Mouse (Mus musculus): ENCODE data around the gene Plekhh3. TPM values are rescaled to one million over a fixed set of nuclear protein-coding genes. Genes with fewer than 3 reads are reported as not detected.
A peak's percentile ranks its signal among the peaks of the same experiment; 100 is the strongest.
"Not testable (repeated sequence)": the region's sequence is repeated elsewhere in the genome, so short reads cannot be mapped to it uniquely, and the experiment has no call there.

The Plekhh3 gene
- polyA plus RNA-seq, 1 experiment from 2014 or later: 11.8 TPM

GRCm38 (mm10) chr11:101164351-101164665 is 6.8 kb downstream of the Plekhh3 start:
- WGBS: 2% methylated on average over 21 of the region's 21 CpGs

GRCm38 (mm10) chr11:101163476-101164350 is 7.4 kb downstream of the Plekhh3 start:
- Histone ChIP-seq H3K27ac (peak overlapping the region; percentile 40; the same call in 1 of the 2 replicates), H3K27me3 (ENCODE audit: insufficient read depth, poor library complexity, severe bottlenecking) (peaks cover 88% of the 10 kb centered on the region), H3K4me1 (replicated peaks) (peaks cover 45% of the 10 kb centered on the region), H3K9me3 (no peaks in the 10 kb centered on the region), H3K36me3 (peaks cover 52% of the 10 kb centered on the region), H3K4me3 (peak overlapping the region; percentile 46)
- 6% methylated on average over 49 of the region's 49 CpGs for WGBS
- no peak for DNase-seq (ENCODE audit: low spot score)

More at GRCm38 (mm10) chr11:101164351-101164665, 6.8 kb downstream of the Plekhh3 start:
- Histone ChIP-seq H3K4me1 (replicated peaks) (peaks cover 51% of the 10 kb centered on the region), H3K9me3 (no peaks in the 10 kb centered on the region), H3K4me3 (peak overlapping the region; percentile 46), H3K27me3 (ENCODE audit: insufficient read depth, poor library complexity, severe bottlenecking) (peaks cover 91% of the 10 kb centered on the region), H3K27ac (0 out of 2 replicates have a peak overlapping the region, but pooled peaks have one; percentile 40), H3K36me3 (peaks cover 52% of the 10 kb centered on the region)
- DNase-seq (ENCODE audit: low spot score): no peak

GRCm38 (mm10) chr11:101162772-101163171 is 8.4 kb downstream of the Plekhh3 start:
- H3K27me3 ChIP-seq (ENCODE audit: insufficient read depth, poor library complexity, severe bottlenecking): peaks cover 87% of the 10 kb centered on the region
- peaks cover 46% of the 10 kb centered on the region for H3K36me3 ChIP-seq
- H3K9me3 ChIP-seq: no peaks in the 10 kb centered on the region
- no peak overlapping the region for H3K4me3 ChIP-seq
- H3K4me1 ChIP-seq (replicated peaks): peaks cover 36% of the 10 kb centered on the region
- H3K27ac ChIP-seq: no peak overlapping the region
- 48% methylated on average over 5 of the region's 5 CpGs for WGBS
- DNase-seq (ENCODE audit: low spot score): no peak

DNA sequence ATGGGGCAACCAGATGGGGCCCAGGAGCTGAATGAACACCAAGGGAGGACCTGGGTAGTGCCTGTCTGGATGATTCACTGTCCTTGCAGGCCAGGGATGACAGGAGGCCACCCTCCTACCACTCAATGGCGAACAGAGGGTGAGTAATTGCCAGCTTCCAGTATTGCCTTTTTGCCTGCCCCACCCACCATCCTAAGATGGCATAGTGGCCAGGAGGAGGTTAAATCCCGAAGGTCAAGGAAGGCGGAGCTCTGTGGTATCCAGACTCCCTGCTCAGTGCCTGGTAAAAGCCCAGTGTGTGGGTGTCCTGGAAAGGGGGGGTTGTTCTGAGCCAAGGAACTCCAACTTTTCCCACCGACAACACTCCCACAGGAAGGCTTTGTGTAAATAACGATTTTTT is 8.8 kb downstream of the Plekhh3 start:
- Histone ChIP-seq H3K36me3 (peaks cover 42% of the 10 kb centered on the region), H3K27me3 (ENCODE audit: insufficient read depth, poor library complexity, severe bottlenecking) (peaks cover 87% of the 10 kb centered on the region), H3K4me3 (no peak overlapping the region), H3K4me1 (replicated peaks) (peaks cover 32% of the 10 kb centered on the region), H3K9me3 (no peaks in the 10 kb centered on the region), H3K27ac (no peak overlapping the region)
- DNase-seq (ENCODE audit: low spot score): no peak
- 55% methylated on average over 5 of the region's 5 CpGs for WGBS

- Histone ChIP-seq H3K27ac (no peak overlapping the region), H3K9me3 (no peaks in the 10 kb centered on the region), H3K36me3 (peaks cover 34% of the 10 kb centered on the region), H3K4me1 (replicated peaks) (peaks cover 31% of the 10 kb centered on the region), H3K4me3 (no peak overlapping the region), H3K27me3 (ENCODE audit: insufficient read depth, poor library complexity, severe bottlenecking) (peaks cover 85% of the 10 kb centered on the region)
- DNase-seq (ENCODE audit: low spot score): no peak
- 86% methylated on average over 15 of the region's 15 CpGs for WGBS
These were observed 9.6 kb downstream of the Plekhh3 start for GRCm38 (mm10) chr11:101161551-101161950.

DNA sequence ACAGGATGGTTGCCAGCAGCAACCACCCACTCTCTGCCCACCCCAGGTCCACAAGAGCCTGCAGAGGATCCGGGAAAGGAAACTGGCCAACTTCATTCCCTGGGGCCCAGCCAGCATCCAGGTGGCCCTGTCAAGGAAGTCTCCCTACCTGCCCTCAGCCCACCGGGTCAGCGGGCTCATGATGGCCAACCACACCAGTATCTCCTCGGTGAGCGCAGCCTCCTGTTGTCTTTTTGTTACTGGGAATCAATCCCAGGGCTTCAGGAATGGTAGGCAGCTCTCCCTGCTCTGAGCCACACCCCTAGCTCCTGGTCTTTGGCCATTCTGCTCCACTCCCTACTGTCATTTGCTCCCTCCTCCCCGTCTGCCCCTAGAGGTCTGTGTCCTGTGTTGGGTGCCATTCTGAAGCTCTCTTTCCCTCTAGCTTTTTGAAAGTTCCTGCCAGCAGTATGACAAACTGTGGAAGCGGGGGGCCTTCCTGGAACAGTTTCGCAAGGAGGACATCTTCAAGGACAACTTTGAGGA is 10.1 kb downstream of the Plekhh3 start:
- H3K27ac ChIP-seq; DNase-seq (ENCODE audit: low spot score); H3K4me3 ChIP-seq; H3K9me3 ChIP-seq: not testable (repeated sequence)
- Histone ChIP-seq H3K27me3 (ENCODE audit: insufficient read depth, poor library complexity, severe bottlenecking) (peaks cover 85% of the 10 kb centered on the region), H3K4me1 (replicated peaks) (peaks cover 36% of the 10 kb centered on the region), H3K36me3 (peaks cover 29% of the 10 kb centered on the region)
- 81% methylated on average over 8 of the region's 8 CpGs for WGBS

- peaks cover 84% of the 10 kb centered on the region for H3K27me3 ChIP-seq (ENCODE audit: insufficient read depth, poor library complexity, severe bottlenecking)
- WGBS: 79% methylated on average over 10 of the region's 10 CpGs
- not testable (repeated sequence) for H3K4me3 ChIP-seq; H3K9me3 ChIP-seq; H3K27ac ChIP-seq; DNase-seq (ENCODE audit: low spot score)
- H3K4me1 ChIP-seq (replicated peaks): peaks cover 39% of the 10 kb centered on the region
- H3K36me3 ChIP-seq: peaks cover 29% of the 10 kb centered on the region
These were observed 11.0 kb downstream of the Plekhh3 start for GRCm38 (mm10) chr11:101160151-101160550.

- Histone ChIP-seq H3K9me3 (no peaks in the 10 kb centered on the region), H3K27me3 (ENCODE audit: insufficient read depth, poor library complexity, severe bottlenecking) (peaks cover 48% of the 10 kb centered on the region), H3K4me1 (replicated peaks) (peaks cover 14% of the 10 kb centered on the region), H3K36me3 (no peaks in the 10 kb centered on the region), H3K27ac (peak within 1 kb of the TSS; percentile 83), H3K4me3 (peak within 1 kb of the TSS; percentile 54)
- 1% methylated on average over 36 of the region's 36 CpGs for WGBS
- DNase-seq (ENCODE audit: low spot score): peak; percentile 71
These were observed 15.3 kb downstream of the Plekhh3 start, which contains the start of gene Tubg2 for GRCm38 (mm10) chr11:101155728-101156371. Gene Tubg2, plus strand, starts transcription at chr11:101155907.

- DNase-seq (ENCODE audit: low spot score): no peak
- no peaks in the 10 kb centered on the region for H3K36me3 ChIP-seq
- WGBS: 67% methylated on average over 6 of the region's 6 CpGs
- H3K4me1 ChIP-seq (replicated peaks): peaks cover 14% of the 10 kb centered on the region
- H3K27me3 ChIP-seq (ENCODE audit: insufficient read depth, poor library complexity, severe bottlenecking): peaks cover 42% of the 10 kb centered on the region
- no peaks in the 10 kb centered on the region for H3K9me3 ChIP-seq
- H3K4me3 ChIP-seq: no peak overlapping the region; the same call in 1 of the 2 replicates
- no peak overlapping the region for H3K27ac ChIP-seq
These were observed 16.0 kb downstream of the Plekhh3 start for GRCm38 (mm10) chr11:101155151-101155550.

GRCm38 (mm10) chr11:101154648-101155047 is 16.5 kb downstream of the Plekhh3 start:
- no peak for DNase-seq (ENCODE audit: low spot score)
- no peak overlapping the region for H3K27ac ChIP-seq

DNA sequence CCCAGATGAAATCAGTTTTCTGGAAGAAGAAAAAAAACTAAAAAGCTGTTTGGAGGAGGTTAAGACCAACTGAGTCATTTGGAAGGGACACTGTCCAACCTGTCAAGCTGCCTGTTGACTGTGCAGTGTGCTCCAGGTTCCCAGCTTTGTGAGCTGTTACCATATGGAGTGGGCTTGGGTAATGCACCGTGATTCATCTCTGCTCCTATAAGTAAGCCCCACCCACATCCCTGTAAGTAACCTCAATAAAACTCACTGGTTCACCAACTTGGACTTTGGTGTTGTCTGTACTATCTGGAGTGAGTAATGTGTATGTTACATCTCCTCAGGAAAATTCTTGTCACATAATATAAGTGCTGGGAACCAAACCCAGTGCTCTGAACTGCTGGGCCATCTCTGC is 18.3 kb downstream of the Plekhh3 start:
- H3K36me3 ChIP-seq: no peaks in the 10 kb centered on the region
- H3K4me1 ChIP-seq (replicated peaks): peaks cover 21% of the 10 kb centered on the region
- H3K9me3 ChIP-seq: no peaks in the 10 kb centered on the region
- no peak overlapping the region for H3K27ac ChIP-seq
- peaks cover 31% of the 10 kb centered on the region for H3K27me3 ChIP-seq (ENCODE audit: insufficient read depth, poor library complexity, severe bottlenecking)
- no peak overlapping the region for H3K4me3 ChIP-seq
- WGBS: 88% methylated on average over 1 of the region's 1 CpGs
- no peak for DNase-seq (ENCODE audit: low spot score)

More at GRCm38 (mm10) chr11:101154648-101155047, 16.5 kb downstream of the Plekhh3 start:
- H3K4me3 ChIP-seq: no peak overlapping the region
- peaks cover 42% of the 10 kb centered on the region for H3K27me3 ChIP-seq (ENCODE audit: insufficient read depth, poor library complexity, severe bottlenecking)
- peaks cover 14% of the 10 kb centered on the region for H3K4me1 ChIP-seq (replicated peaks)
- H3K9me3 ChIP-seq: no peaks in the 10 kb centered on the region
- H3K36me3 ChIP-seq: no peaks in the 10 kb centered on the region

DNA sequence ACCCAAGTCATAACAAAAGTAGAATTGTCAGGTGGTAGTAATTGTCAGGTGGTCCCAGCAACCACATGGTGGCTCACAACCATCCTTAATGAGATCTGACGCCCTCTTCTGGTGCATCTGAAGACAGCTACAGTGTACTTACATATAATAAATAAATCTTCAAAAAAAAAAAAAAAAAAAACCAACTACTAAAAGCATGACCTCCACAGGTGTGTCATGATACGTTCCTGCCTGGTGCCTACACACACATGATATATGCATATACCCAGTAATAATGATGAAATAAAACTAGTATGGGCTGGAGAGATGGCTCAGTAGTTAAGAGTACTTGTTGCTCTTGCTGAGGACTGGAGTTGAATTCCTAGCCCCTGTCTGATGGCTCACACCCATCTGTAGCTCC is 20.1 kb downstream of the Plekhh3 start:
- Histone ChIP-seq H3K36me3 (no peaks in the 10 kb centered on the region), H3K9me3 (no peaks in the 10 kb centered on the region), H3K4me3 (no peak overlapping the region), H3K27me3 (ENCODE audit: insufficient read depth, poor library complexity, severe bottlenecking) (peaks cover 15% of the 10 kb centered on the region), H3K27ac (no peak overlapping the region), H3K4me1 (replicated peaks) (peaks cover 16% of the 10 kb centered on the region)
- WGBS: 43% methylated on average over 2 of the region's 2 CpGs
- DNase-seq (ENCODE audit: low spot score): no peak

Measured in hindbrain, embryonic 10.5 days (tissue).